ENCODE assay signal across 7 mouse cellular contexts in the genomic region with DNA sequence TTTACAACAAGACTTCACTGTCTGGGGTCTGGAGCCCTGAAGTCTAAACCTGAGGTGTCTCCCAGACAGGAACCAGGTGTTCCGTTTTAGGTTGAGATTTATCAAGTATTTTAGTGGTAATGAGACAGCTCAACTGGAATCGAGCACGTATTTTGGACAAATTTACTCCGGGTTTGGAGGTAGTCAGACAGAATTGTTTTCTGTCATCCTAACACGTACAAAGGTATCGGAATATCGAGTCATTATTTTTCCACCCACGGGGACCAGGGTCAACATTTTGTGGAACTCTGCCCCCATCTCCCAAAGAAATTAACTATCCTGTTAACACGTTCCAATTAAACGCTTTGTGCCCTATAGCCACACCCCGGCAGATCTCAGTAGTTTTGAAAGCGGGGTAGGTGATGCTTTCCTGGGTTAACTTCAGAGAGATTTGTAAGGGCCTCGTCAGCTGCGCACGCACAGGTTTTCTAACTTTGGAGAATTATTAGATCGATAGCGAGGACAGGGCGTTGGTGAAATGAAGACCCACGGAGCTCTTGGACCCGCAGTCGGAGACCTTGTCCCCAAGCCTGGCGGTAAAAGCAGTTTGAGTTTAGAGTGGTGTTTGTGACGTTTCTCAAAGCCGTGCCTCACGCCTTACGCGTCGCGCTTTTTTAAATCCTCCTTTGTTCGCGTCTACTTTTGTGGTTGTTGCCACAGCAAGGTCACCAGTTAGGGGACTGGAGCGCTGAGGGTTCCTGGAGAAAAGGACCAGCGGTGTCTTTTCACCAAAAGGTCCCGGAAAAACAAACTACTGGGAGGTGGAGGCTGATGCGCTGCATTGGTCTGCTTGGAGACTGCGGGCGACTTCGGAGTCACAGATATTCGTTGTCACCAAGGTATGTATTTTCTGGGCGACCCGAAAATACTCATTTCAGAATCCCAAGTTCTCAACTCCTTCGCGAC. TPM values are rescaled to one million over a fixed set of nuclear protein-coding genes. Genes with fewer than 3 reads are reported as not detected.
DNase-seq lines count a peak whose midpoint lies in the region; ATAC-seq and TF ChIP-seq lines count a peak whose summit lies in the region.

No protein-coding gene starts in this region.

- peak overlapping the region; percentile 62 for H3K9ac ChIP-seq in limb, embryonic 13.5 days

- H3K4me2 ChIP-seq in limb, embryonic 13.5 days (replicated peaks), result peak overlapping the region; percentile 77

- no peaks in the 10 kb centered on the region for H3K9me3 ChIP-seq in forebrain, embryonic 10.5 days
- H3K9me3 ChIP-seq in limb, embryonic 13.5 days, result no peaks in the 10 kb centered on the region

- H3K36me3 ChIP-seq in spleen, adult 2 months (ENCODE audit: control insufficient read depth, insufficient read depth, low read length), result no peaks in the 10 kb centered on the region
- no peaks in the 10 kb centered on the region for H3K36me3 ChIP-seq in forebrain, embryonic 10.5 days (replicated peaks)
- no peaks in the 10 kb centered on the region for H3K36me3 ChIP-seq in limb, embryonic 13.5 days
- H3K36me3 ChIP-seq in small intestine, adult 2 months (ENCODE audit: control insufficient read depth, insufficient read depth, low read length), result no peaks in the 10 kb centered on the region

- peak overlapping the region; percentile 17; the same call in 1 of the 2 replicates for H3K4me3 ChIP-seq in spleen, adult 2 months (ENCODE audit: extremely low read depth, insufficient read depth, insufficient read length)
- peak overlapping the region; percentile 64 for H3K4me3 ChIP-seq in forebrain, embryonic 10.5 days
- H3K4me3 ChIP-seq in limb, embryonic 13.5 days, result peak overlapping the region; percentile 49
- peak overlapping the region; percentile 43 for H3K4me3 ChIP-seq in small intestine, adult 2 months (ENCODE audit: low read depth, low read length)

- ATAC-seq in limb, embryonic 13.5 days (ENCODE audit: low FRiP score, low read depth), result no peak

- TF ChIP-seq CTCF in spleen, adult 2 months (IDR thresholded peaks at IDR 0.05; ENCODE audit: extremely low read depth, insufficient read depth, insufficient read length, insufficient replicate concordance), result no peak
- TF ChIP-seq CTCF in small intestine, adult 2 months (IDR thresholded peaks at IDR 0.05; ENCODE audit: extremely low read depth, insufficient read length, insufficient replicate concordance, low read depth, low read length), result no peak

- no peak for DNase-seq in spleen, adult 2 months (ENCODE audit: low read depth in 1 of 2, low spot score in 2 of 2)
- DNase-seq in spleen, adult 12 weeks (ENCODE audit: low spot score), result no peak
- DNase-seq in forebrain, embryonic 10.5 days (ENCODE audit: extremely low spot score, low spot score), result peak; percentile 44
- DNase-seq in gastrocnemius, adult 18-20 months (ENCODE audit: low spot score), result no peak
- DNase-seq in adrenal gland, postnatal 36 days, result no peak

- peaks cover 11% of the 10 kb centered on the region; the same call in 1 of the 2 replicates for H3K27me3 ChIP-seq in spleen, adult 2 months (ENCODE audit: control insufficient read depth, insufficient read depth, low read length)
- peaks cover 69% of the 10 kb centered on the region for H3K27me3 ChIP-seq in forebrain, embryonic 10.5 days (ENCODE audit: poor library complexity, severe bottlenecking)
- peaks cover 59% of the 10 kb centered on the region for H3K27me3 ChIP-seq in limb, embryonic 13.5 days
- peaks cover 31% of the 10 kb centered on the region for H3K27me3 ChIP-seq in small intestine, adult 2 months (ENCODE audit: control insufficient read depth, insufficient read depth, low read length)

- H3K4me1 ChIP-seq in spleen, adult 2 months (ENCODE audit: control insufficient read depth, insufficient read depth, insufficient read length), result no peaks in the 10 kb centered on the region; the same call in 1 of the 2 replicates
- peaks cover 11% of the 10 kb centered on the region; the same call in 1 of the 2 replicates for H3K4me1 ChIP-seq in forebrain, embryonic 10.5 days
- H3K4me1 ChIP-seq in limb, embryonic 13.5 days, result no peaks in the 10 kb centered on the region; the same call in 1 of the 2 replicates
- H3K4me1 ChIP-seq in small intestine, adult 2 months (ENCODE audit: control insufficient read depth, insufficient read depth, insufficient read length, low read length), result no peaks in the 10 kb centered on the region; the same call in 1 of the 2 replicates

- H3K27ac ChIP-seq in spleen, adult 2 months (ENCODE audit: insufficient read depth, low read length), result no peak overlapping the region
- no peak overlapping the region for H3K27ac ChIP-seq in forebrain, embryonic 10.5 days
- no peak overlapping the region for H3K27ac ChIP-seq in limb, embryonic 13.5 days
- no peak overlapping the region for H3K27ac ChIP-seq in small intestine, adult 2 months (ENCODE audit: insufficient read depth, low read depth, low read length)

- 7% methylated on average over 43 of the region's 43 CpGs for WGBS in spleen, adult 2 months
- 3% methylated on average over 43 of the region's 43 CpGs for WGBS in forebrain, embryonic 10.5 days
- WGBS in limb, embryonic 13.5 days, result 2% methylated on average over 43 of the region's 43 CpGs
- WGBS in small intestine, adult 2 months, result 5% methylated on average over 43 of the region's 43 CpGs

- TF ChIP-seq POLR2A in spleen, adult 2 months (IDR thresholded peaks at IDR 0.05; ENCODE audit: low read depth, low read length), result no peak
- TF ChIP-seq POLR2A in small intestine, adult 2 months (IDR thresholded peaks at IDR 0.05; ENCODE audit: low read depth, low read length), result no peak

RNA-seq across cellular contexts. Expression of a gene that starts 26.6 kb away (rescaled TPM):
- polyA plus RNA-seq in spleen, adult 2 months (2012; rRNA removed), result 0.70 and 0.90 TPM in 2 replicates
- polyA plus RNA-seq in forebrain, embryonic 10.5 days (2016; fragmentation: Nextera tagmentation; extraction: Ambion mirVana), result 57.1 and 58.7 TPM in 2 replicates
- 65.0 and 70.3 TPM in 2 replicates for polyA plus RNA-seq in limb, embryonic 13.5 days (2015; fragmentation: Nextera tagmentation; extraction: Ambion mirVana)
- polyA plus RNA-seq in small intestine, adult 2 months (2012; rRNA removed), result 0.15 and 0.20 TPM in 2 replicates
- 10 to 100 TPM in 1 of 2 experiments, 1 to 10 TPM in 1; 9.9 to 11.7 TPM for total RNA-seq in gastrocnemius, adult 18-20 months (2021)
- total RNA-seq in adrenal gland, postnatal 36 days (2021), result 10 to 100 TPM; 19.4 to 21.2 TPM

RNA-seq across cellular contexts. Expression of a gene that starts 28.1 kb away (rescaled TPM):
- polyA plus RNA-seq in spleen, adult 2 months (2012; rRNA removed), result 1.8 TPM in 2 replicates
- polyA plus RNA-seq in forebrain, embryonic 10.5 days (2016; fragmentation: Nextera tagmentation; extraction: Ambion mirVana), result 15.3 and 15.5 TPM in 2 replicates
- polyA plus RNA-seq in limb, embryonic 13.5 days (2015; fragmentation: Nextera tagmentation; extraction: Ambion mirVana), result 13.4 and 14.8 TPM in 2 replicates
- 0.95 and 1.2 TPM in 2 replicates for polyA plus RNA-seq in small intestine, adult 2 months (2012; rRNA removed)
- total RNA-seq in gastrocnemius, adult 18-20 months (2021), result 1 to 10 TPM; 3.8 to 4.2 TPM
- total RNA-seq in adrenal gland, postnatal 36 days (2021), result 1 to 10 TPM; 6.9 to 8.3 TPM

Comparison
In these comparisons a context has a peak if more than half of its experiments do, and no peak if none do; other contexts are left out.
1. RNA of a gene that starts 26.6 kb away (polyA plus RNA-seq): 65.0 to 70.3 TPM in limb, embryonic 13.5 days and 57.1 to 58.7 TPM in forebrain, embryonic 10.5 days; 0.70 to 0.90 TPM in spleen, adult 2 months and 0.15 to 0.20 TPM in small intestine, adult 2 months; every median in the first group is over 10 times any median in the second.
2. Peak in every context shown above with its lines, with median percentiles within 50 percentile points of each other: H3K4me3 ChIP-seq.